8 mouse cellular contexts compared by ENCODE assay signal in genomic region chr16:18400472-18401216, GRCm38 (mm10). TPM values are rescaled to one million over a fixed set of nuclear protein-coding genes. Genes with fewer than 3 reads are reported as not detected.
DNase-seq lines count a peak whose midpoint lies in the region; ATAC-seq and TF ChIP-seq lines count a peak whose summit lies in the region.

No protein-coding gene starts in this region.

- H3K27me3 ChIP-seq in heart, embryonic 13.5 days (replicated peaks): no peaks in the 10 kb centered on the region
- no peaks in the 10 kb centered on the region for H3K27me3 ChIP-seq in E14TG2a.4 (ENCODE audit: insufficient read depth, low read length)
- no peaks in the 10 kb centered on the region for H3K27me3 ChIP-seq in limb, embryonic 11.5 days (ENCODE audit: control insufficient read depth, insufficient read depth, low read length)

- H3K4me1 ChIP-seq in heart, embryonic 13.5 days: peaks cover 46% of the 10 kb centered on the region
- H3K4me1 ChIP-seq in E14TG2a.4 (replicated peaks; ENCODE audit: low read depth, low read length): peaks cover 75% of the 10 kb centered on the region
- peaks cover 9% of the 10 kb centered on the region for H3K4me1 ChIP-seq in limb, embryonic 11.5 days (ENCODE audit: control insufficient read depth, insufficient read depth, low read length)

- peak overlapping the region; percentile 28 for H3K9ac ChIP-seq in heart, embryonic 13.5 days
- H3K9ac ChIP-seq in limb, embryonic 11.5 days (ENCODE audit: low read length): no peak overlapping the region

- peak overlapping the region; percentile 76 for H3K27ac ChIP-seq in heart, embryonic 13.5 days (replicated peaks)
- H3K27ac ChIP-seq in limb, embryonic 11.5 days (replicated peaks; ENCODE audit: low read depth, low read length): no peak overlapping the region

- TF ChIP-seq CTCF in E14TG2a.4 (conservative IDR thresholded peaks at IDR 0.05; ENCODE audit: low read length): no peak

- peaks cover 84% of the 10 kb centered on the region for H3K36me3 ChIP-seq in heart, embryonic 13.5 days
- H3K36me3 ChIP-seq in E14TG2a.4 (ENCODE audit: insufficient read depth, low read length): peaks cover 96% of the 10 kb centered on the region
- H3K36me3 ChIP-seq in limb, embryonic 11.5 days (ENCODE audit: control insufficient read depth, insufficient read depth, low read length): peaks cover 39% of the 10 kb centered on the region

- no peak overlapping the region for H3K4me2 ChIP-seq in heart, embryonic 13.5 days
- no peak overlapping the region for H3K4me2 ChIP-seq in limb, embryonic 11.5 days (ENCODE audit: low read depth, severe bottlenecking)

- DNase-seq in heart, adult 8-10 months (ENCODE audit: low spot score): no peak
- peak; percentile 85 for DNase-seq in embryo, embryonic 9.5 days (ENCODE audit: extremely low spot score)
- peak; percentile 53 for DNase-seq in limb, embryonic 11.5 days (ENCODE audit: low spot score)
- no peak for DNase-seq in frontal cortex, postnatal 14 days (ENCODE audit: low spot score in 2 of 2)
- DNase-seq in cerebellum, adult 18-20 months: no peak

- no peaks in the 10 kb centered on the region for H3K9me3 ChIP-seq in heart, embryonic 13.5 days
- H3K9me3 ChIP-seq in E14TG2a.4 (ENCODE audit: low read length): no peaks in the 10 kb centered on the region
- no peaks in the 10 kb centered on the region for H3K9me3 ChIP-seq in limb, embryonic 11.5 days (ENCODE audit: control insufficient read depth, low read length)

- peak; percentile 26; the same call in 1 of the 2 replicates for ATAC-seq in heart, embryonic 13.5 days (ENCODE audit: extremely low read depth, insufficient number of reproducible peaks, low FRiP score, low TSS enrichment)
- ATAC-seq in limb, embryonic 11.5 days (ENCODE audit: insufficient number of reproducible peaks, low FRiP score, low TSS enrichment, low read depth): peak; percentile 40; the same call in 1 of the 2 replicates
- no peak for ATAC-seq in frontal cortex, adult (ENCODE audit: low TSS enrichment)

- no peak overlapping the region for H3K4me3 ChIP-seq in heart, embryonic 13.5 days
- peak overlapping the region; percentile 14; the same call in 1 of the 2 replicates for H3K4me3 ChIP-seq in E14TG2a.4 (replicated peaks; ENCODE audit: low read length)
- H3K4me3 ChIP-seq in limb, embryonic 11.5 days (ENCODE audit: low read depth, low read length): no peak overlapping the region

- WGBS in heart, embryonic 13.5 days: 42% methylated on average over 7 of the region's 7 CpGs
- 49% methylated on average over 7 of the region's 7 CpGs for WGBS in limb, embryonic 11.5 days

RNA-seq across cellular contexts. Expression of gene Txnrd2, which starts 25.5 kb away (rescaled TPM):
- polyA plus RNA-seq in heart, embryonic 13.5 days (2015; fragmentation: Nextera tagmentation; extraction: Ambion mirVana): 34.5 and 37.4 TPM in 2 replicates
- 10 to 100 TPM; 37.0 to 49.9 (median 42.1) TPM for total RNA-seq in heart, adult 8-10 months (2022)
- polyA plus RNA-seq in limb, embryonic 11.5 days (2014; fragmentation: Nextera tagmentation; extraction: Ambion mirVana): 21.0 and 21.9 TPM in 2 replicates

RNA-seq across cellular contexts. Expression of gene Comt, which starts 26.0 kb away (rescaled TPM):
- 101 and 108 TPM in 2 replicates for polyA plus RNA-seq in heart, embryonic 13.5 days (2015; fragmentation: Nextera tagmentation; extraction: Ambion mirVana)
- 100 to 1,000 TPM; 146 to 174 (median 157) TPM for total RNA-seq in heart, adult 8-10 months (2022)
- 55.4 and 64.2 TPM in 2 replicates for polyA plus RNA-seq in limb, embryonic 11.5 days (2014; fragmentation: Nextera tagmentation; extraction: Ambion mirVana)

RNA-seq across cellular contexts. Expression of gene Arvcf, which starts 52.7 kb away (rescaled TPM):
- polyA plus RNA-seq in heart, embryonic 13.5 days (2015; fragmentation: Nextera tagmentation; extraction: Ambion mirVana): 31.8 and 32.0 TPM in 2 replicates
- 10 to 100 TPM; 12.6 to 20.0 (median 16.2) TPM for total RNA-seq in heart, adult 8-10 months (2022)
- 32.9 and 33.2 TPM in 2 replicates for polyA plus RNA-seq in limb, embryonic 11.5 days (2014; fragmentation: Nextera tagmentation; extraction: Ambion mirVana)

RNA-seq across cellular contexts. Expression of gene Tango2, which starts 52.7 kb away (rescaled TPM):
- 47.9 and 54.3 TPM in 2 replicates for polyA plus RNA-seq in heart, embryonic 13.5 days (2015; fragmentation: Nextera tagmentation; extraction: Ambion mirVana)
- total RNA-seq in heart, adult 8-10 months (2022): 100 to 1,000 TPM; 184 to 210 (median 190) TPM
- polyA plus RNA-seq in limb, embryonic 11.5 days (2014; fragmentation: Nextera tagmentation; extraction: Ambion mirVana): 20.1 and 21.2 TPM in 2 replicates

Comparison
In these comparisons a context has a peak if more than half of its experiments do, and no peak if none do; other contexts are left out.
1. DNase-seq: peak in embryo, embryonic 9.5 days (single experiment) and limb, embryonic 11.5 days (single experiment); none in heart, adult 8-10 months (single experiment), frontal cortex, postnatal 14 days (0 of 2) and cerebellum, adult 18-20 months (0 of 2).